Mouse (Mus musculus): ENCODE data around the gene Ttyh3. TPM values are rescaled to one million over a fixed set of nuclear protein-coding genes. Genes with fewer than 3 reads are reported as not detected.

The Ttyh3 gene
- polyA plus RNA-seq, 1 experiment from 2014 or later, result 21.4 TPM

GRCm38 (mm10) chr5:140610273-140611011 lies 38.4 kb downstream of the Ttyh3 start:
- H3K27ac ChIP-seq (ENCODE audit: low read depth, low read length), result peak overlapping the region; percentile 84
- H3K9me3 ChIP-seq (ENCODE audit: control insufficient read depth), result no peaks in the 10 kb centered on the region
- H3K27me3 ChIP-seq (replicated peaks; ENCODE audit: control insufficient read depth, insufficient read depth, low read length), result peaks cover 9% of the 10 kb centered on the region
- 2% methylated on average over 24 of the region's 30 CpGs for WGBS
- H3K4me2 ChIP-seq (replicated peaks; ENCODE audit: low read depth), result peak overlapping the region; percentile 89
- H3K4me1 ChIP-seq (replicated peaks; ENCODE audit: control insufficient read depth, insufficient read depth, low read length), result peaks cover 12% of the 10 kb centered on the region
- peak; percentile 36 for ATAC-seq
- peak overlapping the region; percentile 22; the same call in 1 of the 2 replicates for H3K9ac ChIP-seq (ENCODE audit: low read depth, low read length)
- H3K4me3 ChIP-seq (ENCODE audit: low read depth, low read length), result peak overlapping the region; percentile 60
- H3K36me3 ChIP-seq (ENCODE audit: control insufficient read depth, insufficient read depth), result peaks cover 15% of the 10 kb centered on the region; the same call in 1 of the 2 replicates
- no peak for TF ChIP-seq CTCF (IDR thresholded peaks at IDR 0.05; ENCODE audit: low read depth)

GRCm38 (mm10) chr5:140609511-140610272 lies 39.1 kb downstream of the Ttyh3 start:
- Histone ChIP-seq H3K4me1 (replicated peaks; ENCODE audit: control insufficient read depth, insufficient read depth, low read length) (peaks cover 12% of the 10 kb centered on the region), H3K27me3 (replicated peaks; ENCODE audit: control insufficient read depth, insufficient read depth, low read length) (peaks cover 9% of the 10 kb centered on the region), H3K4me3 (ENCODE audit: low read depth, low read length) (peak overlapping the region; percentile 60), H3K27ac (ENCODE audit: low read depth, low read length) (peak overlapping the region; percentile 41; the same call in 1 of the 2 replicates), H3K4me2 (replicated peaks; ENCODE audit: low read depth) (peak overlapping the region; percentile 89), H3K9me3 (ENCODE audit: control insufficient read depth) (no peaks in the 10 kb centered on the region), H3K9ac (ENCODE audit: low read depth, low read length) (no peak overlapping the region; the same call in 1 of the 2 replicates), H3K36me3 (ENCODE audit: control insufficient read depth, insufficient read depth) (peaks cover 14% of the 10 kb centered on the region; the same call in 1 of the 2 replicates)
- no peak for TF ChIP-seq CTCF (IDR thresholded peaks at IDR 0.05; ENCODE audit: low read depth)
- ATAC-seq, result no peak
- WGBS, result 28% methylated on average over 13 of the region's 13 CpGs

GRCm38 (mm10) chr5:140608634-140609015 lies 40.2 kb downstream of the Ttyh3 start:
- peaks cover 9% of the 10 kb centered on the region for H3K27me3 ChIP-seq (replicated peaks; ENCODE audit: control insufficient read depth, insufficient read depth, low read length)
- no peaks in the 10 kb centered on the region for H3K9me3 ChIP-seq (ENCODE audit: control insufficient read depth)
- H3K36me3 ChIP-seq (ENCODE audit: control insufficient read depth, insufficient read depth), result peaks cover 4% of the 10 kb centered on the region; the same call in 1 of the 2 replicates
- 0 out of 2 replicates have a peak overlapping the region, but pooled peaks have one; percentile 50 for H3K9ac ChIP-seq (ENCODE audit: low read depth, low read length)
- no peak for TF ChIP-seq CTCF (IDR thresholded peaks at IDR 0.05; ENCODE audit: low read depth)
- ATAC-seq, result no peak
- peaks cover 12% of the 10 kb centered on the region for H3K4me1 ChIP-seq (replicated peaks; ENCODE audit: control insufficient read depth, insufficient read depth, low read length)
- peak overlapping the region; percentile 89 for H3K4me2 ChIP-seq (replicated peaks; ENCODE audit: low read depth)
- H3K27ac ChIP-seq (ENCODE audit: low read depth, low read length), result no peak overlapping the region
- WGBS, result 9% methylated on average over 16 of the region's 16 CpGs
- peak overlapping the region; percentile 60 for H3K4me3 ChIP-seq (ENCODE audit: low read depth, low read length)

- Histone ChIP-seq H3K27ac (ENCODE audit: low read depth, low read length) (peak overlapping the region; percentile 57), H3K9me3 (ENCODE audit: control insufficient read depth) (no peaks in the 10 kb centered on the region), H3K4me1 (replicated peaks; ENCODE audit: control insufficient read depth, insufficient read depth, low read length) (peaks cover 12% of the 10 kb centered on the region), H3K9ac (ENCODE audit: low read depth, low read length) (peak overlapping the region; percentile 50), H3K36me3 (ENCODE audit: control insufficient read depth, insufficient read depth) (peaks cover 3% of the 10 kb centered on the region; the same call in 1 of the 2 replicates), H3K4me3 (ENCODE audit: low read depth, low read length) (peak overlapping the region; percentile 60), H3K4me2 (replicated peaks; ENCODE audit: low read depth) (peak overlapping the region; percentile 89), H3K27me3 (replicated peaks; ENCODE audit: control insufficient read depth, insufficient read depth, low read length) (peaks cover 9% of the 10 kb centered on the region)
- no peak; the same call in 1 of the 2 replicates for TF ChIP-seq CTCF (IDR thresholded peaks at IDR 0.05; ENCODE audit: low read depth)
- ATAC-seq, result no peak
- WGBS, result 2% methylated on average over 16 of the region's 17 CpGs
Measured at GRCm38 (mm10) chr5:140607836-140608633, 40.8 kb downstream of the Ttyh3 start.

GRCm38 (mm10) chr5:140607001-140607835 lies 41.6 kb downstream of the Ttyh3 start, which contains the start of gene Lfng:
TSS of gene Lfng (plus strand) at chr5:140607320.
- ATAC-seq, result peak; percentile 32
- WGBS, result under 1% methylated on average over 76 of the region's 91 CpGs
- Histone ChIP-seq H3K4me2 (replicated peaks; ENCODE audit: low read depth) (peak within 1 kb of the TSS; percentile 89), H3K9me3 (ENCODE audit: control insufficient read depth) (no peaks in the 10 kb centered on the region), H3K4me3 (ENCODE audit: low read depth, low read length) (peak within 1 kb of the TSS; percentile 60), H3K4me1 (replicated peaks; ENCODE audit: control insufficient read depth, insufficient read depth, low read length) (peaks cover 12% of the 10 kb centered on the region), H3K36me3 (ENCODE audit: control insufficient read depth, insufficient read depth) (peaks cover 2% of the 10 kb centered on the region; the same call in 1 of the 2 replicates), H3K27me3 (replicated peaks; ENCODE audit: control insufficient read depth, insufficient read depth, low read length) (peaks cover 9% of the 10 kb centered on the region), H3K27ac (ENCODE audit: low read depth, low read length) (peak within 1 kb of the TSS; percentile 57), H3K9ac (ENCODE audit: low read depth, low read length) (peak within 1 kb of the TSS; percentile 50)
- TF ChIP-seq CTCF (IDR thresholded peaks at IDR 0.05; ENCODE audit: low read depth), result peak; percentile 47
